Mouse (Mus musculus) myocyte (in vitro differentiated cells): ENCODE data around the gene Ccp110. TPM values are rescaled to one million over a fixed set of nuclear protein-coding genes. Genes with fewer than 3 reads are reported as not detected.

Experiments
- H3K27me3 ChIP-seq: one replicate; pipeline ENCODE4 v1.6.1; 2011; ENCODE audit not compliant: control insufficient read depth, insufficient read depth, insufficient read length
- H3K36me3 ChIP-seq: one replicate; pipeline ENCODE4 v1.6.1; 2011; ENCODE audit not compliant: control insufficient read depth, insufficient read depth
- H3K4me2 ChIP-seq: one replicate; pipeline ENCODE4 v1.6.1; 2011; ENCODE audit warnings: low read depth, control low read depth
- H3K4me3 ChIP-seq: one replicate; pipeline ENCODE4 v1.5.1; 2011; ENCODE audit warnings: mild to moderate bottlenecking, control low read depth, moderate library complexity
- H3K79me2 ChIP-seq: one replicate; pipeline ENCODE4 v1.6.1; 2011; ENCODE audit not compliant: control insufficient read depth, insufficient read depth
- H3ac ChIP-seq: one replicate; pipeline ENCODE4 v1.6.1; 2011; ENCODE audit not compliant: control insufficient read depth, insufficient read length
- CEBPB ChIP-seq: IDR thresholded peaks from 2 replicates; pipeline ENCODE4 v1.6.1; 2011; ENCODE audit warnings: mild to moderate bottlenecking, moderate library complexity; ENCODE audit not compliant: poor library complexity, insufficient read depth, severe bottlenecking
- E2F4 ChIP-seq: IDR thresholded peaks from one replicate; pipeline ENCODE4 v1.6.1; 2011; ENCODE audit warnings: mild to moderate bottlenecking, control low read depth, moderate library complexity; ENCODE audit not compliant: insufficient read depth
- MAX ChIP-seq: IDR thresholded peaks from one replicate; pipeline ENCODE4 v1.6.1; 2011; ENCODE audit warnings: low read depth, mild to moderate bottlenecking, control low read depth
- MYOD1 ChIP-seq, 3 experiments: IDR thresholded peaks; one replicate each; pipeline ENCODE4 v1.6.1; 2011; ENCODE audit warnings: control low read depth in 2 of 3, low read depth in 2 of 3, mild to moderate bottlenecking in 2 of 3, moderate library complexity in 1 of 3; ENCODE audit not compliant: insufficient read length in 2 of 3, control insufficient read depth in 1 of 3
- MYOG ChIP-seq, 3 experiments: IDR thresholded peaks; one replicate each; pipeline ENCODE4 v1.6.1; 2011; ENCODE audit warnings: control low read depth in 2 of 3, low read depth in 2 of 3, mild to moderate bottlenecking in 2 of 3; ENCODE audit not compliant: insufficient read length in 2 of 3, control insufficient read depth in 1 of 3, insufficient read depth in 1 of 3
- POLR2A ChIP-seq: IDR thresholded peaks from one replicate; pipeline ENCODE4 v1.6.1; 2011; ENCODE audit warnings: low read depth, mild to moderate bottlenecking, control low read depth, moderate library complexity; ENCODE audit not compliant: insufficient read length
- POLR2AphosphoS2 ChIP-seq: IDR thresholded peaks from one replicate; pipeline ENCODE4 v1.6.1; 2011; ENCODE audit warnings: low read depth, control low read depth; ENCODE audit not compliant: insufficient read length
- REST ChIP-seq: IDR thresholded peaks from one replicate; pipeline ENCODE4 v1.6.1; 2011; ENCODE audit warnings: mild to moderate bottlenecking, control low read depth, moderate library complexity; ENCODE audit not compliant: insufficient read depth, insufficient read length
- SRF ChIP-seq: IDR thresholded peaks from one replicate; pipeline ENCODE4 v1.6.1; 2011; ENCODE audit warnings: low read depth; ENCODE audit not compliant: control insufficient read depth, insufficient read length
- TCF12 ChIP-seq: IDR thresholded peaks from one replicate; pipeline ENCODE4 v1.6.1; 2011; ENCODE audit warnings: mild to moderate bottlenecking, control low read depth; ENCODE audit not compliant: poor library complexity, insufficient read depth, severe bottlenecking
- TCF3 ChIP-seq: IDR thresholded peaks from one replicate; pipeline ENCODE4 v1.6.1; 2011; ENCODE audit warnings: low read depth, control low read depth; ENCODE audit not compliant: insufficient read length
- USF1 ChIP-seq: IDR thresholded peaks from one replicate; pipeline ENCODE4 v1.6.1; 2011; ENCODE audit warnings: low read depth, mild to moderate bottlenecking, control low read depth, moderate library complexity
- polyA plus RNA-seq: library from polyadenylated mRNA; unstranded; fragments of >200 nt; fragmentation: generic; extraction: Trizol; gene quantifications from one replicate; pipeline ENCODE4 v1.2.1, GENCODE M21; 2012; ENCODE audit warnings: missing spikeins

The Ccp110 gene
- polyA plus RNA-seq, 1 experiment: 1.9 TPM

GRCm38 (mm10) chr7:118706488-118706887, 5.9 kb upstream of the Ccp110 start:
- H3K79me2 ChIP-seq: peaks cover 4% of the 10 kb centered on the region
- H3ac ChIP-seq: no peak overlapping the region
- H3K4me2 ChIP-seq: no peak overlapping the region
- H3K27me3 ChIP-seq: no peaks in the 10 kb centered on the region
- no peak overlapping the region for H3K4me3 ChIP-seq
- TF ChIP-seq REST: no peak
- TF ChIP-seq POLR2A: no peak
- no peak for TF ChIP-seq MYOG (IDR thresholded peaks at IDR 0.05; ENCODE audit: control insufficient read depth in 1 of 3, insufficient read depth in 1 of 3, insufficient read length in 2 of 3, low read depth in 2 of 3)
- no peak for TF ChIP-seq CEBPB
- TF ChIP-seq MAX: no peak
- H3K36me3 ChIP-seq: no peaks in the 10 kb centered on the region

GRCm38 (mm10) chr7:118707216-118707615, 5.1 kb upstream of the Ccp110 start:
- H3K27me3 ChIP-seq: no peaks in the 10 kb centered on the region
- no peak overlapping the region for H3K4me2 ChIP-seq
- peaks cover 4% of the 10 kb centered on the region for H3K79me2 ChIP-seq
- H3ac ChIP-seq: no peak overlapping the region
- H3K36me3 ChIP-seq: no peaks in the 10 kb centered on the region
- no peak overlapping the region for H3K4me3 ChIP-seq
- TF ChIP-seq MAX (no peak), USF1 (no peak), SRF (no peak), POLR2A (no peak)

GRCm38 (mm10) chr7:118708002-118708401, 4.3 kb upstream of the Ccp110 start:
- Histone ChIP-seq H3ac (no peak overlapping the region), H3K4me3 (no peak overlapping the region), H3K36me3 (no peaks in the 10 kb centered on the region), H3K79me2 (peaks cover 3% of the 10 kb centered on the region), H3K27me3 (no peaks in the 10 kb centered on the region), H3K4me2 (no peak overlapping the region)
- no peak for TF ChIP-seq MYOG (IDR thresholded peaks at IDR 0.05; ENCODE audit: control insufficient read depth in 1 of 3, insufficient read depth in 1 of 3, insufficient read length in 2 of 3, low read depth in 2 of 3)
- no peak for TF ChIP-seq REST
- no peak for TF ChIP-seq MAX
- no peak for TF ChIP-seq SRF
- TF ChIP-seq TCF12: no peak
- TF ChIP-seq POLR2A: no peak
- TF ChIP-seq MYOD1 (IDR thresholded peaks at IDR 0.05; ENCODE audit: control insufficient read depth in 1 of 3, insufficient read length in 2 of 3, low read depth in 2 of 3): no peak
- TF ChIP-seq POLR2AphosphoS2: no peak
- TF ChIP-seq USF1: no peak
- TF ChIP-seq E2F4: no peak
- no peak for TF ChIP-seq CEBPB
- no peak for TF ChIP-seq TCF3

- Histone ChIP-seq H3ac (no peak overlapping the region), H3K4me2 (no peak overlapping the region), H3K27me3 (no peaks in the 10 kb centered on the region), H3K36me3 (no peaks in the 10 kb centered on the region), H3K79me2 (no peaks in the 10 kb centered on the region), H3K4me3 (no peak overlapping the region)
- no peak for TF ChIP-seq POLR2AphosphoS2
Measured at GRCm38 (mm10) chr7:118710776-118711175, 1.6 kb upstream of the Ccp110 start.

GRCm38 (mm10) chr7:118714873-118715272, 2.5 kb downstream of the Ccp110 start:
- Histone ChIP-seq H3K36me3 (no peaks in the 10 kb centered on the region), H3K4me3 (no peak overlapping the region), H3K4me2 (no peak overlapping the region), H3ac (no peak overlapping the region), H3K27me3 (no peaks in the 10 kb centered on the region), H3K79me2 (no peaks in the 10 kb centered on the region)
- TF ChIP-seq USF1 (no peak), MYOG (IDR thresholded peaks at IDR 0.05; ENCODE audit: control insufficient read depth in 1 of 3, insufficient read depth in 1 of 3, insufficient read length in 2 of 3, low read depth in 2 of 3) (no peak), POLR2A (no peak), SRF (no peak), TCF12 (no peak), MAX (no peak), E2F4 (no peak), MYOD1 (IDR thresholded peaks at IDR 0.05; ENCODE audit: control insufficient read depth in 1 of 3, insufficient read length in 2 of 3, low read depth in 2 of 3) (no peak), REST (no peak), POLR2AphosphoS2 (no peak), TCF3 (no peak)
